Mouse (Mus musculus): ENCODE results near the gene Wwox.

DNA sequence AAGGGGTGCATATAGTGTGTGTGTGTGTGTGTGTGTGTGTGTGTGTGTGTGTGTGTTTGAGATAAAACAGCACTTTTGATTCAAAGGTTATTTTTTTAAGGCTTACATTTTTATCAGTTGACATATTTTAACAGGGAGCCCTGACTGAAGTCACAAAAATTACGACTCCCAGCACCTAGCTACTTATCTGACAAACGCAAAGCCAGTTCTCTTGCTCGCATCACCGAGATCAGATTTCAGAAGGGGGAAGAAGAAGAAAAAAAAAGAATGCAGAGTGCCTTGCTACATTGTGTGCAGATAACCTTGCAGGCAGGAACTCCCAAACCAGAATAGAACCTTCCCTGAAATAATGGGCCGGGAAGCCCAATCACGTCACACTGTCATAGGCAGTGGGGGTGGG is 712.0 kb downstream of the Wwox start:
- TF ChIP-seq GATA1 (IDR thresholded peaks at IDR 0.05; ENCODE audit: borderline replicate concordance, low read length) = no peak
- TF ChIP-seq FLI1 (IDR thresholded peaks at IDR 0.05; ENCODE audit: low read length) = no peak

Data from megakaryocyte, embryonic 14.5 days (primary cell).